Mouse (Mus musculus): Measurements from ENCODE around the gene Slamf7.

GRCm38 (mm10) chr1:171616881-171617515 is 35.8 kb downstream of the Slamf7 start:
- TF ChIP-seq ZMIZ1 (IDR thresholded peaks at IDR 0.05; ENCODE audit: low read depth, low read length), result no peak
- TF ChIP-seq POLR2A (IDR thresholded peaks at IDR 0.05; ENCODE audit: low read depth, low read length), result no peak
- no peak for TF ChIP-seq NELFE (IDR thresholded peaks at IDR 0.05; ENCODE audit: low read depth, low read length)
- TF ChIP-seq BHLHE40 (IDR thresholded peaks at IDR 0.05; ENCODE audit: low read depth, low read length), result no peak
- no peak for TF ChIP-seq MAX (IDR thresholded peaks at IDR 0.05; ENCODE audit: low read length)
- no peak for TF ChIP-seq UBTF (IDR thresholded peaks at IDR 0.05; ENCODE audit: low read depth, low read length)
- TF ChIP-seq CTCF (conservative IDR thresholded peaks at IDR 0.05 in 1 of 2, IDR thresholded peaks at IDR 0.05 in 1 of 2; ENCODE audit: low read depth in 2 of 2, low read length in 2 of 2), result no peak
- TF ChIP-seq MAFK (IDR thresholded peaks at IDR 0.05; ENCODE audit: insufficient replicate concordance, low read length), result no peak
